Mouse (Mus musculus) neural tube, embryonic 15.5 days (tissue): ENCODE results near the gene Cers6. TPM values are rescaled to one million over a fixed set of nuclear protein-coding genes. Genes with fewer than 3 reads are reported as not detected.

Source experiments
- ATAC-seq: fragments of 200-750 bp; cut with Nextera tagmentation; 2 replicates; pipeline ENCODE4 v1.8.0; 2017; ENCODE audit warnings: mild to moderate bottlenecking, moderate TSS enrichment, moderate library complexity; ENCODE audit not compliant: low FRiP score
- H3K27ac ChIP-seq: fragments of 300-500 bp; sonication (generic); replicated peaks from 2 replicates; pipeline ENCODE4 v1.5.1; 2015; ENCODE audit warnings: mild to moderate bottlenecking, inconsistent platforms
- H3K27me3 ChIP-seq: fragments of 300-500 bp; sonication (generic); replicated peaks from 2 replicates; pipeline ENCODE4 v1.6.1; 2015; ENCODE audit warnings: inconsistent platforms
- H3K36me3 ChIP-seq: fragments of 300-500 bp; sonication (generic); 2 replicates; pipeline ENCODE4 v1.6.1; 2015; ENCODE audit warnings: inconsistent platforms
- H3K4me1 ChIP-seq: fragments of 300-500 bp; sonication (generic); 2 replicates; pipeline ENCODE4 v1.6.1; 2015; ENCODE audit warnings: inconsistent platforms
- H3K4me2 ChIP-seq: fragments of 300-500 bp; sonication (generic); 2 replicates; pipeline ENCODE4 v1.6.1; 2015; ENCODE audit warnings: inconsistent platforms, mild to moderate bottlenecking, moderate library complexity
- H3K4me3 ChIP-seq: fragments of 300-500 bp; sonication (generic); replicated peaks from 2 replicates; pipeline ENCODE4 v1.5.1; 2015; ENCODE audit warnings: mild to moderate bottlenecking, inconsistent platforms
- H3K9ac ChIP-seq: fragments of 300-500 bp; sonication (generic); replicated peaks from 2 replicates; pipeline ENCODE4 v1.6.1; 2015; ENCODE audit warnings: mild to moderate bottlenecking, inconsistent platforms
- H3K9me3 ChIP-seq: fragments of 300-500 bp; sonication (generic); replicated peaks from 2 replicates; pipeline ENCODE4 v1.6.1; 2016; ENCODE audit warnings: inconsistent platforms
- WGBS: fragments of 180-500 bp; shearing (Covaris S2); methylation state at CpG from one replicate; pipeline ENCODE4 v1.1.7; 2015; ENCODE audit warnings: mixed read lengths; 5-methylcytosine and 5-hydroxymethylcytosine counted together
- polyA plus RNA-seq: library from polyadenylated mRNA; unstranded; fragments of >200 nt; fragmentation: Nextera tagmentation; extraction: Ambion mirVana; gene quantifications from 2 replicates; pipeline ENCODE4 v1.2.1, GENCODE M21; 2015

The Cers6 gene
- polyA plus RNA-seq, 1 experiment from 2014 or later: 52.1 TPM

DNA sequence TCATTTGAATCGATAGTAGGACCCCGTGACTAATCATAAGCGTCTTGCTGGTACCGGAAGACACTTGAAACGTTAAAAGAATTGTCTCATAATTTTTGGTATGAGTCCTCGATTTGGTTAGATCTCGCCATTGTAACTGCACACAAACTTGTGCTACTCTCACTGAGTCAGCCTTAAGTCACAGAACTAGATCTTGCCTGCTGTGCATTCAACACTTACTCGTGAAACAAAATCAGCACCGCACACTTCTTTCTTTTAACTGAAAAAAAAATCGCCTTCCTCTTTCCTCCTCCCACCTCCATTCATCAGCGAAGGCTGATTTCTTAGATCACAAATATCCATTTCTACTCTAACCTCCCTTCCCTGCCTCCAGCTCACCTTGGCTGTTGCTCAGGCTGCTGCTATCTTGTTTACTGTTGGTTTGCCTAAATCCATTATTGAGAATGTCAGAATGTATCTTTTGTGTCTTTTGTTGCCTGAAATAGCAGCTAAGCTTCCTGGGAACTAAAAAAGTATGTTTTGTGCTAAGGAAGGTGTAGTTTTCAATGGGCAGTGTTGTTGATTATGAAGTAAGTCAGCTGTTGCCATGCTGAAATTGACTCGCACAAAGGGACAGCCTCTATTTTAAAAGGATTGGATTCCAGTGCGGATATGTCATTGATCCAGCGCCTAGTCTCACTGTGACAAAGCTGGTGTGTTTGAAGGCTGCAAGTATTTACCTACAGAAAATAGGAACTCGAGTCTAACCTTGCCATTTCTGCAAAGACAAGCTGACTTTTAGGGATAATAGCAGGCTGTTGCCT, 1.4 kb downstream of the Cers6 start:
- Histone ChIP-seq H3K4me2 (peak overlapping the region; percentile 75), H3K4me3 (peak overlapping the region; percentile 68), H3K36me3 (no peaks in the 10 kb centered on the region), H3K9me3 (no peaks in the 10 kb centered on the region), H3K9ac (peak overlapping the region; percentile 87), H3K4me1 (peaks cover 25% of the 10 kb centered on the region), H3K27ac (peak overlapping the region; percentile 90), H3K27me3 (no peaks in the 10 kb centered on the region; the same call in 1 of the 2 replicates)
- WGBS: 4% methylated on average over 15 of the region's 15 CpGs
- no peak for ATAC-seq

DNA sequence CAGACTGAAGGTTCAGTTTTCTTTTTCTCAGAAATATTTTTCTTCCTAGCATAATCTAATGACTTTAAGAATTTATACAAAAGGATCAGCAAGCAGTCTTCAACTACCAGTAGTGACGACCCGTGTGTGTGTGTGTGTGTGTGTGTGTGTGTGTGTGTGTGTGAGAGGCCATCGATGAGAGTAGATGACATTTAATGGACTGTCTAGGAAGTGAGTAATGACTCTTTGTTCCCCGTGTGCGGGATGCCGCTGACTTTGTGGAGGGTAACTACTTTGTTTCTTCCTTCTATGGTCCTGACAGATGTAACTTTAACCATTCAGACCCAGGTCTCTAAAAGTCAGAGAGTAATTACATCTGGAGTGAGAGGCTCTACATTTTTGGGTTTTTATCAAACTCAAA, 2.3 kb downstream of the Cers6 start:
- Histone ChIP-seq H3K27ac (0 out of 2 replicates have a peak overlapping the region, but pooled peaks have one; percentile 90), H3K36me3 (no peaks in the 10 kb centered on the region), H3K4me1 (peaks cover 25% of the 10 kb centered on the region), H3K4me3 (peak overlapping the region; percentile 68), H3K9me3 (no peaks in the 10 kb centered on the region), H3K27me3 (no peaks in the 10 kb centered on the region; the same call in 1 of the 2 replicates), H3K9ac (peak overlapping the region; percentile 87), H3K4me2 (peak overlapping the region; percentile 75)
- ATAC-seq: no peak
- WGBS: 6% methylated on average over 6 of the region's 6 CpGs

DNA sequence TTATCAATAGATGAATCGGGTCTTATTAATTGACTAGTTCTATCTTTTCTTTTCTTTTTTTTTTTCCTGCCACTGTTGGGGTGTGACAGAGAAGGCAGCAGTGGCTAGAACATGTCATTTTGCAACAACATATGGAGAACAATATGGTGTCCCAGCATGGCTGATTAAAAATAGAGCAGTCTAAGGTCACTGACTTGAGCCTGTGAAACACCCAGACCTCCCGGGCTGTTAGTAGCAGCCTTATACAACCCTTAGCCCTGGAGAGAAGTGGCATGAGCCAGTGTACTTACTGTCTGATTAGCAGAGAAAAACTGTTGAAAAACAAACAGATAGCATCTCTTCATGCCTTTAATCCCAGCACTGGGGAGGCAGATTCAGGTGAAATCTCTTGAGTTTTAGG, 3.1 kb downstream of the Cers6 start:
- ATAC-seq: no peak
- peaks cover 25% of the 10 kb centered on the region for H3K4me1 ChIP-seq

DNA sequence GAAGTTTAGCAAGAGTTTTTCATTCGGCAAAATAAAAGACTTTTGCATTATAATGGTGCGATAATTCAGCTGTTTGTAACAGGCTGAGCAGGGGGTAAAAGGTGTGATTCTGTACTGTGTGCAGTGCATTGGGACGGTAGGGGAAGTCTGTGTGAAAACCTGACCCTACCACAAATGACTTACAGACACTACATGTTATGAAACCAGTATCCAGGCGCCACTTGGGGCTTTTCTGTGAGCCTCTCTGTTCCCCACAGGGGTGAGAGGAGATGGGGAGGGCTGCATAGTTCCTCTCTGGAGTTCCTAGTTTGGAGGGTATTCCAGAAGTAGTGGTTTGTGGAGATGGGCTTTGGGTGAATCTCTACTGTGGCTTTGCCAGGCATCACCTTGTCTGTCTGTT, 5.9 kb downstream of the Cers6 start:
- Histone ChIP-seq H3K4me3 (no peak overlapping the region), H3K4me2 (no peak overlapping the region), H3K27me3 (no peaks in the 10 kb centered on the region), H3K9ac (no peak overlapping the region), H3K4me1 (peaks cover 24% of the 10 kb centered on the region), H3K9me3 (no peaks in the 10 kb centered on the region), H3K27ac (no peak overlapping the region), H3K36me3 (no peaks in the 10 kb centered on the region)
- no peak for ATAC-seq
- WGBS: 76% methylated on average over 4 of the region's 4 CpGs

More for the DNA sequence above, 3.1 kb downstream of the Cers6 start:
- H3K4me2 ChIP-seq: peak overlapping the region; percentile 75
- H3K27ac ChIP-seq: no peak overlapping the region
- no peaks in the 10 kb centered on the region for H3K36me3 ChIP-seq
- H3K27me3 ChIP-seq: no peaks in the 10 kb centered on the region; the same call in 1 of the 2 replicates
- no peak overlapping the region for H3K9ac ChIP-seq
- WGBS: 54% methylated on average over 2 of the region's 2 CpGs
- peak overlapping the region; percentile 18 for H3K4me3 ChIP-seq
- H3K9me3 ChIP-seq: no peaks in the 10 kb centered on the region

DNA sequence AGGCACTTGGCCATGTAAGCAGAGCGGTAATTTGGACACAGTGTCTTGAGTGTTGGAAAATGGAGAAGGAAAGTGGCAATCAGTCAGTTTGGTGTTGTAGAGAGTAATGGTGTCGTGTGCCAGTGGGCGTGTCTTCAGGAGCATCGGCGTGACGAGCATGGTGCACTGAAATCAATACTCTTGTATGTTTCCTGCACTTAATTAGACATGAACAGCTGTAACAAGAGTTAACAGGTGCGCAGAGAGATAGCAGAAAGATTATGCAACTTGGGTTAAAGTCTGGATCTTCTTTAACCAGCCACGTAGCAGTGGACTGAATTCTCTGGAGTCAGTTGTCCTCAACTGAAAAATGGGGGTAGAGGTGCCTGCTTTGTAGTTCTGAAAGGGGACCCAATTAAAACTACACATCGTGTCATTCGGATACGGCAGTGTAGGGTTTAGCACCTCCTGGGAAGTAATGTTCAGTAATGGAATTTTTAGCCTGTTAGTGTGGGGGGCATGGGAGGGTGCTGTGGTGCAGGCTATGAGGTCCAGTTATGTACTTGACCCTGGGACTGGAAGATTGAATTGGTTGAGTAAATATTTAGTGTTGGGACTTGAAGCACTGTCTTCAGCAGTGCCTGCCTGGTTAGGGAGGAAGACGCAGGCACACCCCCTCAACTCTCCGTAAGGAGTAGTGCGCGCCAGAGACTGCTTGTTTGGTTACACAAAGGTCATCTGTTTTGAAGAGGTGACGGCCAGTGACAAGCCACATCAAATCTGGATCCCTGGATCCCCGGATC, 9.9 kb downstream of the Cers6 start:
- Histone ChIP-seq H3K4me2 (no peak overlapping the region), H3K27ac (no peak overlapping the region), H3K27me3 (no peaks in the 10 kb centered on the region), H3K4me3 (no peak overlapping the region), H3K36me3 (no peaks in the 10 kb centered on the region), H3K4me1 (peaks cover 18% of the 10 kb centered on the region), H3K9ac (no peak overlapping the region), H3K9me3 (no peaks in the 10 kb centered on the region)
- WGBS: 84% methylated on average over 17 of the region's 17 CpGs
- no peak for ATAC-seq

DNA sequence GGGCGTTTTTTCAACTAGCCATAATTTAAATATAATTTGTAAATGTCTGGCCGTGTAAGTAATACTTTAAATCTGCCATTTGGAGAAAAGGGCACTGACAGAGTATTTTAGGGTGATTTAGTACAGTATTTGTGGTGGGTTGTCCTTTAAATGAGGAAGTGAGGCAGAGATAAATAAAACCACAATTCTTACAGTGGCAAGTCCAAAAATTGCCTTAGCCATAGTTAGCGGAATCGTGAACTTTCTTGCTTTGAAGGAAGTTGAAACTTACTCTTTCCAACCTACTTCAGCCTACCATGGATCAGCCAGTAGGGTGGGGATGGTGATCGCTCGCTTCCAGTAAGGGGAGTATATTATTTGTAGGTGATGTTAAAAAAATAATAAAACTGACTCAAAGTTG, 11.8 kb downstream of the Cers6 start:
- Histone ChIP-seq H3K4me3 (no peak overlapping the region), H3K27ac (no peak overlapping the region), H3K36me3 (no peaks in the 10 kb centered on the region), H3K4me1 (peaks cover 7% of the 10 kb centered on the region; the same call in 1 of the 2 replicates), H3K9ac (no peak overlapping the region), H3K4me2 (no peak overlapping the region), H3K27me3 (no peaks in the 10 kb centered on the region), H3K9me3 (no peaks in the 10 kb centered on the region)
- WGBS: 80% methylated on average over 6 of the region's 6 CpGs
- ATAC-seq: no peak

DNA sequence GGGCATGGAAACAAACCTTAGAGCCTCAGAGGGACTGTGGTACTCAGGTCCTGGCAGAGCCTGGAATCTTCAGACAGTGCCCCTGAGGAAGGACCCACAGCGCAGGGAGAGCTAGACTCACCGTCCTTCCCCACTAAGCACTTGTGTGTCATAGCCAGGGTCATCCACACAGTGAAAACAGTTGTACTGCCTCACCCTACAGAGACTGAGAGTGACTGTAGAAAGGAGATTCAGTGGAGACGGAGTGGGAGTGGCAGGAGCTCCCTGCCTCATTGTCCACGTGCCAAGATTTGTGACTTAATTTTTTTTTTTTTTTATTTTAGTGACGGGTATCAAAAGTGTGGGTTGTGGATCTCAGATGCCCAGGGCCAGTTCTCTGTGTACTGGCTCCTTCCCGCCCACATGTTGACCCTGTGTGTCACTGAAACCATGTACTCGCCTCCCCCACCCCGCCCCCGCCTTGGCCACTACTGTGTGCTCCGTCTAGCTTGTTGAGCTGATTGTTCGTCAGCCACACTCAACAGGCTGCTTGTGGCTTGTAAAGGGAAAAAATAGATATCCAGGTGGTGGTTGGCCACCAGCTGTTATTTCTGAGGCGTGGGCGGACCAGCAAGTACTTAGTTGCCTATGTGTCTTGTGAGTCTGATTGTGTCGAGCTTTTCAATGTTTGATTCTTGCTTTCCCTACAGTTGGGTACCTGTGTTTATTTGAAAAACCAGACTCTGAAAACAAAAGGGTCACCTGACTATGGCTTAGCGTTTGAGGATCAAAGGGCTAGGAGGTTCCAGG, 12.6 kb downstream of the Cers6 start:
- H3K9ac ChIP-seq: no peak overlapping the region
- 0 out of 2 replicates have a peak, but pooled peaks cover 2% of the 10 kb centered on the region for H3K9me3 ChIP-seq
- peaks cover 7% of the 10 kb centered on the region; the same call in 1 of the 2 replicates for H3K4me1 ChIP-seq
- H3K4me2 ChIP-seq: no peak overlapping the region
- H3K36me3 ChIP-seq: peaks cover under 1% of the 10 kb centered on the region; the same call in 1 of the 2 replicates
- no peak for ATAC-seq
- WGBS: 74% methylated on average over 15 of the region's 15 CpGs
- H3K27ac ChIP-seq: no peak overlapping the region
- H3K27me3 ChIP-seq: no peaks in the 10 kb centered on the region
- no peak overlapping the region for H3K4me3 ChIP-seq

DNA sequence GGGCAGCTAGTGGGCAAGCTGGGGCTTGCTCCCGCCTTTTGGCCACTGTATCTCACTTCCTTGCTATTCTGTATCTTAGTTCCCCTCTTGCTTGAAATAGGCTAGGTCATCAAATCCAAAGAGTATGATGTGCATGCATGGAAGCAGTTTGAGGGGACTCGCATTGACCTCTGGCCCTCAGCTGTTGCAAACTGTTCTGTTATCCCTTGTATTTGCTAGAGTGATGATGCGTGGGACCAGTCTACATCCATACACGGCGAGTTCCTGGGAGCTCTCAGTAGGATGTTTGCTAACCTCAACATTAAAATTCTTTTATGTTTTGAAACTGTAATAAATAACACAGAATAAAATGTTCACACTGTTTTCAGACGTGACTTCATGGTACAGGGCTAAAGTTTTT, 13.3 kb downstream of the Cers6 start:
- no peak overlapping the region for H3K4me2 ChIP-seq
- H3K9ac ChIP-seq: no peak overlapping the region
- 83% methylated on average over 6 of the region's 6 CpGs for WGBS
- peaks cover 4% of the 10 kb centered on the region; the same call in 1 of the 2 replicates for H3K36me3 ChIP-seq
- no peak overlapping the region for H3K27ac ChIP-seq
- peaks cover 7% of the 10 kb centered on the region; the same call in 1 of the 2 replicates for H3K4me1 ChIP-seq
- ATAC-seq: no peak
- H3K9me3 ChIP-seq: 0 out of 2 replicates have a peak, but pooled peaks cover 6% of the 10 kb centered on the region
- no peak overlapping the region for H3K4me3 ChIP-seq
- H3K27me3 ChIP-seq: no peaks in the 10 kb centered on the region

DNA sequence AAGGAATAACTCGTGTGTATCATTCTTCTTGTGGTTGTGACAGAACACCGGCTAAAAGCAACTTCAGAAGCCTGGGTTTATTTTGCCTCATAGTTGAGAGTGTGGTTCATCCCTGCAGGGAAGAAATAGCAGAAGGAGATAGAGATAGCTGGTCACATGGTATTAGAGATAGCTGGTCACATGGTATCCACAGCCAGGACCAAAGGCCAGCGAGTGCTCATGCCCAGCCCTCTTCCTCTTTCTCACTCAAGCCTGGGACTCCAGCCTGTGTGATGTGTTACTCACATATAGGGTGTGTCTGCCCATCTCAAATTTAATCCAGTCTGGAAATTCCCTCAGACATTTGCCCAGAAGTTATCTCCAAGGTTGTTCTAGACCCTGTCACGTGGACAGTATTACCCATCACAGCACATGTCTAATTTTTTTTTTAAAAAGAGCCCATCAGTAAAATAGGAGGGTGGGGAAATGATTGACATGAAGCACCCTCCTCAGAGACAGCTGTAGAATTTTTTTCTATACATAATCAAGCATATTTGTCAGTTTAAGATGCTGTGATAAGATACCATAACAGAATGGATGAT, 17.9 kb downstream of the Cers6 start:
- WGBS: 94% methylated on average over 4 of the region's 4 CpGs
- H3K27me3 ChIP-seq: no peaks in the 10 kb centered on the region
- ATAC-seq: no peak
- H3K4me2 ChIP-seq: no peak overlapping the region
- H3K9me3 ChIP-seq: 0 out of 2 replicates have a peak, but pooled peaks cover 6% of the 10 kb centered on the region
- H3K4me1 ChIP-seq: no peaks in the 10 kb centered on the region
- no peak overlapping the region for H3K9ac ChIP-seq
- no peak overlapping the region for H3K27ac ChIP-seq
- H3K36me3 ChIP-seq: peaks cover 4% of the 10 kb centered on the region; the same call in 1 of the 2 replicates
- H3K4me3 ChIP-seq: no peak overlapping the region

DNA sequence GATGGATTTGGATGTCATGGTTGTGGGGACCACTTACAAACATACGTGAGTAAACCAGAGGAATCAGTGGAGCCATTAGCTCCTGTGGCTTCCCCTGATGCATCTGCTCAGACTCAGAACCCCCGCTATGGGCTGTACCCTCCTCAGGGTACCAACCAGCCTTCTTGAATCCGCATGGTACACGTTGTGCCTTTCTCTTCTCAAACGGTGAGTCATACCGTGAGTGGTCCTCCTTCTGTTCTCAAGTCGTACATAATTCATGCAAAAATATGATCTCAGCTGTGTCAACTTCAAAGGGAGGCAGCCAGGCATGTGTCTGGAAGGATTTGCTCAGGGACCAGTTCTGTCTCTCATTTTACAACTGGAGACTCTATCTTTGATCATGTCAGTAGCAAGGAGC, 23.3 kb downstream of the Cers6 start:
- Histone ChIP-seq H3K27me3 (no peaks in the 10 kb centered on the region), H3K4me1 (peaks cover 11% of the 10 kb centered on the region; the same call in 1 of the 2 replicates), H3K27ac (no peak overlapping the region), H3K4me2 (no peak overlapping the region), H3K36me3 (no peaks in the 10 kb centered on the region), H3K9me3 (no peaks in the 10 kb centered on the region), H3K9ac (no peak overlapping the region), H3K4me3 (no peak overlapping the region)
- WGBS: 77% methylated on average over 7 of the region's 7 CpGs
- no peak for ATAC-seq

DNA sequence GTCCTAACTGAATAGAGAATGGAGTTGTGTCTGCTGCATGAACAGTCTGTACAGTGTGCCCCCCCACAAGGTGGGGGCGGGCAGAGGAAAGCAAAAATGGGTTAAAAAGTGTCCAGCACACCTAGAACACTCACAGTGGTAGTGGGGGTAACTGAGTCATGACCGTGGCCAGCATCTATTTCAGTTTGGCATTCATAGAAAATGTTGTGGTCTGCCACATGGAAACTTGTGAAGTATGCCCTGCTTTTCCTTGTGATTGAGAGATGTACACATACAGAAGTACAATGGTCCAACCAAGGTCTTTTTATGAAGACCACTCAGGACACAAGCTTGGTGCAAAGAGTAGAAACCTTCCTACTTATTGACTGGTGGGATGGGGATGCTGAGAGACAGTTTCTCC, 24.0 kb downstream of the Cers6 start:
- no peak overlapping the region for H3K27ac ChIP-seq
- no peaks in the 10 kb centered on the region for H3K9me3 ChIP-seq
- 97% methylated on average over 2 of the region's 2 CpGs for WGBS
- ATAC-seq: 0 out of 2 replicates have a peak, but pooled peaks have one; percentile 52
- H3K27me3 ChIP-seq: no peaks in the 10 kb centered on the region
- no peak overlapping the region for H3K4me3 ChIP-seq
- H3K36me3 ChIP-seq: no peaks in the 10 kb centered on the region
- H3K4me2 ChIP-seq: no peak overlapping the region
- H3K4me1 ChIP-seq: peaks cover 11% of the 10 kb centered on the region; the same call in 1 of the 2 replicates
- no peak overlapping the region for H3K9ac ChIP-seq
